Comparison of ENCODE assay signal across 16 mouse cellular contexts in the genomic region with DNA sequence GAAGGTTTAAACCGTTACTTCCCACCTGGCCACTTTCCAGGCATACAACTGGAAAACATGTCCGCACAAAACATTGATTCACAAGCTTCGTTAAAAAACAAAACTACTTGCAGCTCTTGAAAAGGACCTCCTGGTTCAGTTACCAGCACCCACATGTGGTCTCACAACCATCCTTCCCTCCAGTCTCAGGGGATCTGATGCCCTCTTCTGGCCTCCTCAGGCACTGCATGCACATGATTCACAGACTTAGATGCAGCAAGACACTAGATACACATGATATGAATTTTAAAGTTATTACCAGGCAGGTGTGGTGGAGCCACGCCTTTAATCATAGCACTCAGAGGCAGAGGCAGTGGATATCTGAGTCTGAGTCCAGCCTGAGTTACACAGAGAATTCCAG. TPM values are rescaled to one million over a fixed set of nuclear protein-coding genes. Genes with fewer than 3 reads are reported as not detected.
A peak's percentile ranks its signal among the peaks of the same experiment; 100 is the strongest.
DNase-seq lines count a peak whose midpoint lies in the region; ATAC-seq and TF ChIP-seq lines count a peak whose summit lies in the region.
"Had no signal": no experiment of that assay in that cellular context is flagged by ENCODE, and none has a peak within 500 bp of the region (broad histone marks: within the 10 kb centered on the region; RNA-seq: fewer than 3 reads in every experiment).

No protein-coding gene starts in this region.

- no peaks in the 10 kb centered on the region for H3K9me3 ChIP-seq in hindbrain, postnatal 0 days (ENCODE audit: low read length)
- H3K9me3 ChIP-seq in hindbrain, embryonic 11.5 days (ENCODE audit: control insufficient read depth, low read length), result no peaks in the 10 kb centered on the region
- H3K9me3 ChIP-seq in lung, embryonic 14.5 days (ENCODE audit: low read depth, low read length), result no peaks in the 10 kb centered on the region
- no peaks in the 10 kb centered on the region for H3K9me3 ChIP-seq in stomach, postnatal 0 days (ENCODE audit: control insufficient read depth, low read length)
- H3K9me3 ChIP-seq: limb, embryonic 12.5 days had no signal

- H3K27me3 ChIP-seq in hindbrain, postnatal 0 days (ENCODE audit: insufficient read depth, low read length), result no peaks in the 10 kb centered on the region
- H3K27me3 ChIP-seq in hindbrain, embryonic 11.5 days (ENCODE audit: control insufficient read depth, insufficient read depth, low read length), result no peaks in the 10 kb centered on the region
- H3K27me3 ChIP-seq in lung, embryonic 14.5 days (ENCODE audit: insufficient read depth, low read length), result no peaks in the 10 kb centered on the region
- H3K27me3 ChIP-seq in stomach, postnatal 0 days (ENCODE audit: control insufficient read depth, insufficient read depth, low read length), result no peaks in the 10 kb centered on the region
- H3K27me3 ChIP-seq: limb, embryonic 12.5 days had no signal

- no peaks in the 10 kb centered on the region for H3K4me1 ChIP-seq in hindbrain, postnatal 0 days (ENCODE audit: insufficient read depth, low read length)
- no peaks in the 10 kb centered on the region for H3K4me1 ChIP-seq in hindbrain, embryonic 11.5 days (replicated peaks; ENCODE audit: control insufficient read depth, insufficient read depth, low read length)
- no peaks in the 10 kb centered on the region for H3K4me1 ChIP-seq in lung, embryonic 14.5 days (ENCODE audit: insufficient read depth)
- no peaks in the 10 kb centered on the region for H3K4me1 ChIP-seq in stomach, postnatal 0 days (replicated peaks; ENCODE audit: control insufficient read depth, insufficient read depth)
- H3K4me1 ChIP-seq: limb, embryonic 12.5 days had no signal

- H3K4me3 ChIP-seq in hindbrain, postnatal 0 days (ENCODE audit: low read length), result no peak overlapping the region
- H3K4me3 ChIP-seq in hindbrain, embryonic 11.5 days (ENCODE audit: low read depth, low read length), result no peak overlapping the region
- no peak overlapping the region for H3K4me3 ChIP-seq in lung, embryonic 14.5 days (ENCODE audit: low read depth, low read length)
- no peak overlapping the region for H3K4me3 ChIP-seq in stomach, postnatal 0 days (ENCODE audit: low read depth, low read length)
- H3K4me3 ChIP-seq: limb, embryonic 12.5 days had no signal

- no peak overlapping the region for H3K4me2 ChIP-seq in hindbrain, postnatal 0 days (ENCODE audit: low read depth, low read length)
- no peak overlapping the region for H3K4me2 ChIP-seq in hindbrain, embryonic 11.5 days (replicated peaks; ENCODE audit: low read depth, low read length)
- no peak overlapping the region for H3K4me2 ChIP-seq in lung, embryonic 14.5 days
- no peak overlapping the region for H3K4me2 ChIP-seq in stomach, postnatal 0 days (replicated peaks; ENCODE audit: low read depth)
- H3K4me2 ChIP-seq: limb, embryonic 12.5 days; midbrain, embryonic 11.5 days had no signal

- TF ChIP-seq EP300 in stomach, postnatal 0 days (optimal IDR thresholded peaks at IDR 0.05), result no peak

- H3K27ac ChIP-seq in hindbrain, postnatal 0 days, result no peak overlapping the region
- no peak overlapping the region for H3K27ac ChIP-seq in hindbrain, embryonic 11.5 days (ENCODE audit: low read depth, low read length)
- no peak overlapping the region for H3K27ac ChIP-seq in lung, embryonic 14.5 days (ENCODE audit: low read depth)
- H3K27ac ChIP-seq in stomach, postnatal 0 days (replicated peaks), result no peak overlapping the region
- H3K27ac ChIP-seq: limb, embryonic 12.5 days had no signal

- no peak for ATAC-seq in hindbrain, postnatal 0 days
- ATAC-seq in hindbrain, embryonic 11.5 days (ENCODE audit: low FRiP score), result no peak
- no peak for ATAC-seq in lung, embryonic 14.5 days (ENCODE audit: insufficient read depth)
- no peak for ATAC-seq in stomach, postnatal 0 days (ENCODE audit: low FRiP score, low TSS enrichment)
- ATAC-seq: hindbrain, embryonic 16.5 days had no signal

- no peaks in the 10 kb centered on the region for H3K36me3 ChIP-seq in hindbrain, postnatal 0 days (ENCODE audit: insufficient read depth, low read length)
- H3K36me3 ChIP-seq in hindbrain, embryonic 11.5 days (ENCODE audit: control insufficient read depth, insufficient read depth, low read length), result no peaks in the 10 kb centered on the region
- H3K36me3 ChIP-seq in lung, embryonic 14.5 days (ENCODE audit: insufficient read depth), result 0 out of 2 replicates have a peak, but pooled peaks cover 23% of the 10 kb centered on the region
- no peaks in the 10 kb centered on the region; the same call in 1 of the 2 replicates for H3K36me3 ChIP-seq in stomach, postnatal 0 days (ENCODE audit: control insufficient read depth, insufficient read depth, low read length)

- H3K9ac ChIP-seq in hindbrain, postnatal 0 days (replicated peaks; ENCODE audit: low read length), result no peak overlapping the region
- no peak overlapping the region for H3K9ac ChIP-seq in hindbrain, embryonic 11.5 days (ENCODE audit: low read depth, low read length)
- no peak overlapping the region for H3K9ac ChIP-seq in lung, embryonic 14.5 days
- H3K9ac ChIP-seq in stomach, postnatal 0 days (ENCODE audit: low read length), result no peak overlapping the region
- H3K9ac ChIP-seq: limb, embryonic 12.5 days had no signal

- DNase-seq in hindbrain, postnatal 0 days (ENCODE audit: low spot score), result no peak
- no peak for DNase-seq in hindbrain, embryonic 11.5 days (ENCODE audit: low spot score)
- DNase-seq in lung, embryonic 14.5 days, result no peak
- no peak for DNase-seq in lung, postnatal 14 days
- DNase-seq in ES-CJ7 (ENCODE audit: low read depth, low spot score) (peak; percentile 65), adipocyte (ENCODE audit: low spot score) (no peak)
- no peak for DNase-seq in stomach, postnatal 0 days (ENCODE audit: low spot score)
- DNase-seq: adrenal gland, adult 8-10 months; cerebellum, adult 2 months; heart, adult 18-20 months; heart, postnatal 10 days; retina, postnatal 1 day; thymus, postnatal 4 days had no signal

- 98% methylated on average over 4 of the region's 4 CpGs for WGBS in hindbrain, postnatal 0 days
- WGBS in hindbrain, embryonic 11.5 days, result over 99% methylated on average over 4 of the region's 4 CpGs
- WGBS in lung, embryonic 14.5 days, result 94% methylated on average over 4 of the region's 4 CpGs
- 93% methylated on average over 4 of the region's 4 CpGs for WGBS in stomach, postnatal 0 days

- peak; percentile 31; the same call in 1 of the 2 replicates for TF ChIP-seq CTCF in hindbrain, postnatal 0 days (IDR thresholded peaks at IDR 0.05; ENCODE audit: low read depth)
- peak; percentile 40; the same call in 1 of the 2 replicates for TF ChIP-seq CTCF in lung, embryonic 14.5 days (IDR thresholded peaks at IDR 0.05; ENCODE audit: low read depth)
- TF ChIP-seq CTCF in stomach, postnatal 0 days (IDR thresholded peaks at IDR 0.05; ENCODE audit: low read depth), result peak; percentile 44; the same call in 1 of the 2 replicates

RNA-seq across cellular contexts. Expression of gene Sec31a, which starts 21.1 kb away (rescaled TPM):
- 165 and 209 TPM in 2 replicates for total RNA-seq in hindbrain, postnatal 0 days (2014; rRNA removed)
- 69.3 and 73.8 TPM in 2 replicates for polyA plus RNA-seq in hindbrain, postnatal 0 days (2015; fragmentation: Nextera tagmentation; extraction: Ambion mirVana)
- 103 and 107 TPM in 2 replicates for polyA plus RNA-seq in hindbrain, embryonic 11.5 days (2014; fragmentation: Nextera tagmentation; extraction: Ambion mirVana)
- polyA plus RNA-seq in lung, embryonic 14.5 days (2014; fragmentation: Nextera tagmentation; extraction: Ambion mirVana), result 169 and 170 TPM in 2 replicates
- polyA plus RNA-seq in stomach, postnatal 0 days (2015; fragmentation: Nextera tagmentation; extraction: Ambion mirVana), result 102 and 104 TPM in 2 replicates
